Mouse (Mus musculus): ENCODE results near the gene Krtap27-1. TPM values are rescaled to one million over a fixed set of nuclear protein-coding genes. Genes with fewer than 3 reads are reported as not detected.

Krtap27-1 gene
- polyA plus RNA-seq, 1 experiment from 2014 or later = not detected

GRCm38 (mm10) chr16:88651082-88651481, 20.4 kb downstream of the Krtap27-1 start:
- no peaks in the 10 kb centered on the region for H3K4me1 ChIP-seq
- no peak overlapping the region for H3K9ac ChIP-seq
- no peak overlapping the region for H3K4me3 ChIP-seq
- WGBS = 62% methylated on average over 1 of the region's 1 CpGs
- no peaks in the 10 kb centered on the region for H3K27me3 ChIP-seq
- H3K4me2 ChIP-seq = no peak overlapping the region
- no peaks in the 10 kb centered on the region for H3K36me3 ChIP-seq
- no peak overlapping the region for H3K27ac ChIP-seq
- ATAC-seq (ENCODE audit: insufficient number of reproducible peaks, insufficient read depth, low FRiP score, low TSS enrichment, low read depth) = no peak
- no peaks in the 10 kb centered on the region for H3K9me3 ChIP-seq

GRCm38 (mm10) chr16:88647358-88647846, 24.1 kb downstream of the Krtap27-1 start, which contains the start of gene Krtap26-1:
Gene Krtap26-1, minus strand, starts transcription at chr16:88647796.
- no peak within 1 kb of the TSS for H3K27ac ChIP-seq
- no peak for ATAC-seq (ENCODE audit: insufficient number of reproducible peaks, insufficient read depth, low FRiP score, low TSS enrichment, low read depth)
- WGBS = 90% methylated on average over 10 of the region's 10 CpGs
- H3K27me3 ChIP-seq = no peaks in the 10 kb centered on the region
- no peak within 1 kb of the TSS for H3K4me2 ChIP-seq
- no peaks in the 10 kb centered on the region for H3K9me3 ChIP-seq
- H3K4me3 ChIP-seq = no peak within 1 kb of the TSS
- H3K9ac ChIP-seq = no peak within 1 kb of the TSS
- H3K4me1 ChIP-seq = no peaks in the 10 kb centered on the region
- no peaks in the 10 kb centered on the region for H3K36me3 ChIP-seq

- Histone ChIP-seq H3K36me3 (no peaks in the 10 kb centered on the region), H3K9me3 (no peaks in the 10 kb centered on the region), H3K9ac (no peak overlapping the region), H3K4me3 (no peak overlapping the region), H3K4me2 (no peak overlapping the region), H3K27ac (no peak overlapping the region), H3K27me3 (no peaks in the 10 kb centered on the region), H3K4me1 (no peaks in the 10 kb centered on the region)
- WGBS = 88% methylated on average over 8 of the region's 8 CpGs
- ATAC-seq (ENCODE audit: insufficient number of reproducible peaks, insufficient read depth, low FRiP score, low TSS enrichment, low read depth) = no peak
Observed at GRCm38 (mm10) chr16:88646366-88647111, 24.9 kb downstream of the Krtap27-1 start.

- Histone ChIP-seq H3K9me3 (no peaks in the 10 kb centered on the region), H3K4me3 (no peak overlapping the region), H3K27ac (no peak overlapping the region), H3K27me3 (no peaks in the 10 kb centered on the region), H3K4me1 (no peaks in the 10 kb centered on the region), H3K4me2 (no peak overlapping the region), H3K36me3 (no peaks in the 10 kb centered on the region), H3K9ac (no peak overlapping the region)
- ATAC-seq (ENCODE audit: insufficient number of reproducible peaks, insufficient read depth, low FRiP score, low TSS enrichment, low read depth) = no peak
- 79% methylated on average over 3 of the region's 3 CpGs for WGBS
Observed at GRCm38 (mm10) chr16:88640053-88640452, 31.4 kb downstream of the Krtap27-1 start.

- 40% methylated on average over 4 of the region's 4 CpGs for WGBS
- H3K9me3 ChIP-seq = no peaks in the 10 kb centered on the region
- H3K4me1 ChIP-seq = no peaks in the 10 kb centered on the region
- H3K9ac ChIP-seq = no peak overlapping the region
- no peak overlapping the region for H3K4me2 ChIP-seq
- ATAC-seq (ENCODE audit: insufficient number of reproducible peaks, insufficient read depth, low FRiP score, low TSS enrichment, low read depth) = no peak
- H3K36me3 ChIP-seq = no peaks in the 10 kb centered on the region
- no peaks in the 10 kb centered on the region for H3K27me3 ChIP-seq
- H3K4me3 ChIP-seq = no peak overlapping the region
- no peak overlapping the region for H3K27ac ChIP-seq
Observed at GRCm38 (mm10) chr16:88635142-88635541, 36.3 kb downstream of the Krtap27-1 start.

- Histone ChIP-seq H3K4me3 (no peak overlapping the region), H3K4me1 (no peaks in the 10 kb centered on the region), H3K9me3 (no peaks in the 10 kb centered on the region), H3K4me2 (no peak overlapping the region), H3K27me3 (no peaks in the 10 kb centered on the region), H3K27ac (no peak overlapping the region), H3K9ac (no peak overlapping the region), H3K36me3 (no peaks in the 10 kb centered on the region)
- WGBS = 76% methylated on average over 4 of the region's 4 CpGs
- ATAC-seq (ENCODE audit: insufficient number of reproducible peaks, insufficient read depth, low FRiP score, low TSS enrichment, low read depth) = no peak
Observed at GRCm38 (mm10) chr16:88631474-88631873, 40.0 kb downstream of the Krtap27-1 start.

GRCm38 (mm10) chr16:88627566-88627965, 43.9 kb downstream of the Krtap27-1 start, which contains the start of gene 2310079G19Rik:
Gene 2310079G19Rik, minus strand, starts transcription at chr16:88627666.
- no peak for ATAC-seq (ENCODE audit: insufficient number of reproducible peaks, insufficient read depth, low FRiP score, low TSS enrichment, low read depth)
- H3K4me3 ChIP-seq = no peak within 1 kb of the TSS
- no peak within 1 kb of the TSS for H3K9ac ChIP-seq
- no peak within 1 kb of the TSS for H3K4me2 ChIP-seq
- no peaks in the 10 kb centered on the region for H3K36me3 ChIP-seq
- no peaks in the 10 kb centered on the region for H3K27me3 ChIP-seq
- H3K9me3 ChIP-seq = no peaks in the 10 kb centered on the region
- no peaks in the 10 kb centered on the region for H3K4me1 ChIP-seq
- no peak within 1 kb of the TSS for H3K27ac ChIP-seq
- WGBS = 91% methylated on average over 4 of the region's 4 CpGs

Other genes starting within 250 kb of the Krtap27-1 start
- not detected in 2 replicates for gene Cldn17, start 164.7 kb downstream of the Krtap27-1 start, polyA plus RNA-seq (2015; fragmentation: Nextera tagmentation; extraction: Ambion mirVana)
- gene Cldn8, start 108.5 kb downstream of the Krtap27-1 start, polyA plus RNA-seq (2015; fragmentation: Nextera tagmentation; extraction: Ambion mirVana) = 7.9 and 10.1 TPM in 2 replicates
- gene Krtap24-1, start 59.4 kb downstream of the Krtap27-1 start, polyA plus RNA-seq (2015; fragmentation: Nextera tagmentation; extraction: Ambion mirVana) = not detected in 2 replicates
- not detected in 2 replicates for gene 2310079G19Rik, start 44.0 kb downstream of the Krtap27-1 start, polyA plus RNA-seq (2015; fragmentation: Nextera tagmentation; extraction: Ambion mirVana)
- not detected in 2 replicates for gene Krtap26-1, start 23.9 kb downstream of the Krtap27-1 start, polyA plus RNA-seq (2015; fragmentation: Nextera tagmentation; extraction: Ambion mirVana)
- gene 2310061N02Rik, start 36.3 kb upstream of the Krtap27-1 start, polyA plus RNA-seq (2015; fragmentation: Nextera tagmentation; extraction: Ambion mirVana) = not detected in 2 replicates
- not detected in 2 replicates for gene Krtap13-1, start 57.2 kb upstream of the Krtap27-1 start, polyA plus RNA-seq (2015; fragmentation: Nextera tagmentation; extraction: Ambion mirVana)
- not detected in 2 replicates for gene Krtap13, start 80.0 kb upstream of the Krtap27-1 start, polyA plus RNA-seq (2015; fragmentation: Nextera tagmentation; extraction: Ambion mirVana)
- gene 2310034C09Rik, start 87.2 kb upstream of the Krtap27-1 start, polyA plus RNA-seq (2015; fragmentation: Nextera tagmentation; extraction: Ambion mirVana) = not detected in 2 replicates
- not detected in 2 replicates for gene 2310057N15Rik, start 102.5 kb upstream of the Krtap27-1 start, polyA plus RNA-seq (2015; fragmentation: Nextera tagmentation; extraction: Ambion mirVana)
- gene Gm5965, start 106.2 kb upstream of the Krtap27-1 start, polyA plus RNA-seq (2015; fragmentation: Nextera tagmentation; extraction: Ambion mirVana) = not detected in 2 replicates
- gene Gm20741, start 140.5 kb upstream of the Krtap27-1 start, polyA plus RNA-seq (2015; fragmentation: Nextera tagmentation; extraction: Ambion mirVana) = not detected in 2 replicates
- gene Krtap15, start 148.5 kb upstream of the Krtap27-1 start, polyA plus RNA-seq (2015; fragmentation: Nextera tagmentation; extraction: Ambion mirVana) = not detected in 2 replicates
- not detected in 2 replicates for gene Krtap14, start 154.5 kb upstream of the Krtap27-1 start, polyA plus RNA-seq (2015; fragmentation: Nextera tagmentation; extraction: Ambion mirVana)
- not detected in 2 replicates for gene Krtap19-1, start 197.7 kb upstream of the Krtap27-1 start, polyA plus RNA-seq (2015; fragmentation: Nextera tagmentation; extraction: Ambion mirVana)
- not detected in 2 replicates for gene Krtap19-2, start 202.6 kb upstream of the Krtap27-1 start, polyA plus RNA-seq (2015; fragmentation: Nextera tagmentation; extraction: Ambion mirVana)
- gene Krtap19-3, start 206.4 kb upstream of the Krtap27-1 start, polyA plus RNA-seq (2015; fragmentation: Nextera tagmentation; extraction: Ambion mirVana) = not detected in 2 replicates
- gene Krtap19-4, start 213.4 kb upstream of the Krtap27-1 start, polyA plus RNA-seq (2015; fragmentation: Nextera tagmentation; extraction: Ambion mirVana) = not detected in 2 replicates
- not detected in 2 replicates for gene Krtap19-5, start 224.8 kb upstream of the Krtap27-1 start, polyA plus RNA-seq (2015; fragmentation: Nextera tagmentation; extraction: Ambion mirVana)